Mouse (Mus musculus): ENCODE data around the gene Arxes1.
"Not testable (repeated sequence)": the region's sequence is repeated elsewhere in the genome, so short reads cannot be mapped to it uniquely, and the experiment has no call there.

The Arxes1 gene

DNA sequence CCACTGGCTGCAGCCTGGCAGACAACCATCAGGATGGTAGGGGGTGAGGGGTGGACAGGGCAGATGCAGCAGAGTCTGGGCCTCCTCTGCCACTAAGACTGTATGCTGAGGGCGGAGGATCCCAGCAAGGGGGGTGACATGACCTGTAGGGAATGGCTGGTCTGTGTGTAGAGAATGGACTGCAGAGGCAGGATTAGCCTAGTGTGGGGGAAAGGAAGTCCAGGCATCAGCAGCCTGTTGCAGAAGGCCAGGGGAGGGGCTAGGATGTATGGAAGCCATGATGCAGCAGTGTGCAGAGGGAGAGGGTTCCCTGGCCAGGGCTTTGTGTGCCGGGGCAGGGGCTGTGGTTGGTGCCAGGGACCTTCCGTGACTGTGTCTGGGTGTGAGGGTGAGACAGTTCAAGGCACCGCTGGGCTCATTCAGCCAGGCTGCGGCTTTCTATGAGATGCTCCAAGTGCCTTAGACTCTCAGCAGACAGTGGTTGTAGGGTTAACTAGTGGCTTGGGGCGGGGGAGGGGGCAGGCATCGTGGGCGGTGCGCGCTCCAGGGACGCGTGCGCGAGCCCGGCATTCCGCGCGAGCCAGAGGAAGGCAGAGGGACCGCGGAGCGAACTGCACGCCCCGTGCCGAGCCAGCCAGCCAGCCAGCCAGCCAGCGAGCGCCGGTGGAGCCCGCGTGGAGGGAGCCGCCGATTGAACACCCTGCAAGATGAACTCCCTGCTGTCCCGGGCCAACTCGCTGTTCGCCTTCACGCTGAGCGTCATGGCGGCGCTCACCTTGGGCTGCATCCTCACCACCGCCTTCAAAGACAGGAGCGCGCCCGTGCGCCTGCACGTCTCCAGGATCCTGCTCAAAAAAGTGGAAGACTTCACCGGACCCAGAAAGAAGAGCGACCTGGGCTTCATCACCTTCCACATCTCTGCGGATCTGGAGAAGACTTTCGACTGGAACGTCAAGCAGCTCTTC is at the start of gene Arxes1:
Gene Arxes1, plus strand, starts transcription at position 569 of the 965 bp plus-strand sequence.
- DNase-seq (ENCODE audit: low spot score in 2 of 2), result not testable (repeated sequence)

DNA sequence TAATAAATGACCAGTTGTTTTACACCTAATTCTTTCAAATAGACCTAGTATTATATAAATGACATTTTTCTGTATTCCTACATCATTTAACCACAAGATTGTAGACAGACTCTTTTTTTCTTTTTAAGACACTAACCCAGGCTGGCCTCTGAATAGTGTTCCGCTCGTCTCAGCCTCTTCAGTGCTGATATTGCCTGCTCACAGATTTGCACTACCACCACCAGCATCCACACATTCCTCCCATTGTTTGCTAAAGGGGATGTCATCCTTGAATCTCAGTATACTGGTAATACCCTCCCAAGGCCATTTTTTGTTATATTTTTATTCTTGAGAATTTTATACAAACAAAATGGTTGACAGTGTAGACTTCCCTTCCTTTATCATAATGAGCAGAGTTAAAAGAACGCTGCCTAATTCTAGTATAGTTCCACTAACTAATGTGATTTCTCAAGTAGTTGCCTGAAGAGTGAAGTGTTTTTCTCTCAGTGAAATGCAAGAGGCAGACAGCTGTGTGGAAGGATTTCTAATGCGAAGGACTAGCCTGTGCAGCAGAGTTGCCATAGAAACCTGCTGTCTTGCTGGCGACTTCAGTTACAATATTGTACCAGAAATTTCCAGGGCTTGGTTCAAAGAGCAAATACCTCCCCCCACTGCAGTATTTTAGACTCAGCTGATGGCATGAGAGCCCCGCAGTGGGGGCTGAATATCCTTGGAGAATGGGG is 48.5 kb upstream of the Arxes1 start:
- no peak for DNase-seq (ENCODE audit: low spot score in 2 of 2)

DNA sequence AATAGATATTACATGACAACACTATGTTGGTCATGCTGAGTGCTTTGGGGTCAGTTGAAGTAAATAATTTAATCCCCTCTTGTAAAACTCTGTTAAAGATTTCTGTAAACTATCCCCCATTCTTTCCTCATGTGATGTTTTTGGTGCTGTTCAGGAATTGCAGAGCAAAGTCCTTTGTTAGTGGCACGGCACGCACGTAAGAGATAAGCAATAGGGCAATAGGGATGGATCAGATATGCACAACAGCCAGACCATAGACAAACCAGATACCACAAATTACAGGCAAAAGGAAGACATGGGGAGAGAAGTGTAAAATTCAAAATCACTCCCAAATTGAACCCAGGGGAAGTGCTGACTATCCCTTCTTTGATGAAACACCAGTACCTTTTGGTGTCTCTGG is 46.9 kb upstream of the Arxes1 start:
- no peak for DNase-seq (ENCODE audit: low spot score in 2 of 2)

DNA sequence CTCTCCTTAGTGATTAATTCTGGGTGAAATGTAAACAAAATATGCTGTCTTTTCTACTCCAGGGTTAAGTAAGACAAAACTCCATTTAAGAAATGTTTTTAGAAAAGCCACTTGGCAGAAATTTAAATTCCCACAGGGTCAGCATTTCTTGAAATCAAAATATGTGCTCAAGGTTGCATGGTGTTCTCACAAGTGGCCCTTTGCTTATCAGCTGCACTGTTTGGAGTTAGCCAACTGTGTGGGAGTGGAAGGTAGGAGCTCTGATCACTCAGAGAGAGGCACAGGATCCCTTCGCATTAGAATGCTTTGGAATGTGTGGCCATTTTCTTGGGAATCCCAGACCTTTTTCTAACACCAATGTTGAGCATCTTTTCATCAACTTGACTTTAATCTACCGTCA is 42.5 kb upstream of the Arxes1 start:
- DNase-seq (ENCODE audit: low spot score in 2 of 2), result no peak

DNA sequence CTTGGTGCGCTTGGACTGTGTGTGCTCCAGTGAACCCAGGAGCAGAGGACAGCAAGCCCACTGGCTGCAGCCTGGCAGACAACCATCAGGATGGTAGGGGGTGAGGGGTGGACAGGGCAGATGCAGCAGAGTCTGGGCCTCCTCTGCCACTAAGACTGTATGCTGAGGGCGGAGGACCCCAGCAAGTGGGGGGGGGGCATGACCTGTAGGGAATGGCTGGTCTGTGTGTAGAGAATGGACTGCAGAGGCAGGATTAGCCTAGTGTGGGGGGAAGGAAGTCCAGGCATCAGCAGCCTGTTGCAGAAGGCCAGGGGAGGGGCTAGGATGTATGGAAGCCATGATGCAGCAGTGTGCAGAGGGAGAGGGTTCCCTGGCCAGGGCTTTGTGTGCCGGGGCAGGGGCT is 40.0 kb upstream of the Arxes1 start:
- DNase-seq (ENCODE audit: low spot score in 2 of 2), result not testable (repeated sequence)

DNA sequence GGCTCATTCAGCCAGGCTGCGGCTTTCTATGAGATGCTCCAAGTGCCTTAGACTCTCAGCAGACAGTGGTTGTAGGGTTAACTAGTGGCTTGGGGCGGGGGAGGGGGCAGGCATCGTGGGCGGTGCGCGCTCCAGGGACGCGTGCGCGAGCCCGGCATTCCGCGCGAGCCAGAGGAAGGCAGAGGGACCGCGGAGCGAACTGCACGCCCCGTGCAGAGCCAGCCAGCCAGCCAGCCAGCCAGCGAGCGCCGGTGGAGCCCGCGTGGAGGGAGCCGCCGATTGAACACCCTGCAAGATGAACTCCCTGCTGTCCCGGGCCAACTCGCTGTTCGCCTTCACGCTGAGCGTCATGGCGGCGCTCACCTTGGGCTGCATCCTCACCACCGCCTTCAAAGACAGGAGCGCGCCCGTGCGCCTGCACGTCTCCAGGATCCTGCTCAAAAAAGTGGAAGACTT is 39.5 kb upstream of the Arxes1 start, which contains the start of gene Arxes2:
Gene Arxes2, plus strand, starts transcription at position 161 of the 456 bp plus-strand sequence.
- not testable (repeated sequence) for DNase-seq (ENCODE audit: low spot score in 2 of 2)

DNA sequence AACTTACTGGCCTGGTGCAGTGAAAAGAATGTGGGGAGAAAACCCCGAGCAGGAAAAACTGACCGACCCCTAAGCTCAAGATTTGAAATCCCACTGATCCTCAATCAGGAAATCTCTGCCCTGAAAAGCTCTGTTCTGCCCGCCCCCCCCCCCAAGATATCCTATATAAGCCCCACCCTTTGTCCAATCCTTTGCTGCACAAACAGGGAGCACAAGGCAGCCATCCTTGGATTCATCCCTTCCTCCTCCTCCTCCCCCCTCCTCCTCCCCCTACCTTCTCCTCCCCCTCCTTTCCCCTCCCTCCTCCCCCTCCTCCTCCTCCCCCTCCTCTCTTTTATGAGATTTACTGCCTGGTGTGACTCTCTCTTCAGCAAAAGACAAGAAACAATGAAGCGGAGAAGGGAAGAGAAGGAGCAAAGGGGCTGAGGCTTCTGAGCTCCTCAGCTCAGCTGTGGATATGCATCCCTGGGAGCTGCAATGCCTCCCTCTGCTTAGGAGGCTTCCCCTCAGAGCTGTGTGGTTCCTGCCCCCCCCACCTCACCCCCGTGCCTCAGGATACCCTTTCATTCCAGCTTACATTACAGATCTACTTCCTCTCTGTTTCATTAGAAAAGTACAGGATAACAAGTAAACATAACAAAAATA is 25.8 kb upstream of the Arxes1 start:
- no peak for DNase-seq (ENCODE audit: low spot score in 2 of 2)

DNA sequence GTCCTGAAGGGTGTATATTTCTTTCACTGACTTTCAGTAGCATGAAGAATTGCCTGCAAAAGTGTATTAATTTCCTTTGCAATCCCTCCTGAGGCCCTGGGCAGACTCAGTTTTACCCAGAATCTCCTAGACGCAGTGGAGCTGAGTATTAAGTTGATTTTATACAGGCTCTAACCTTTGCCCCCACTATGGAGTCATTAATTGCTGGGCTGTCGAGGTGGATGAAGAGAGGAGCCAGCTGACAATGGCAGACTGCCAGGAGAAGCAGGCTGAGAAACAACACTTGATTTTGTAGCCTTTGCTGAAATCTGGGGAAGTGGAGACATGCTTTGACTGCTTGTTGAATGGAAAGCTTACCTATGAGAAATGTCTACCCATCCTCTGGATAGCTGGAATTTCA is 18.8 kb upstream of the Arxes1 start:
- DNase-seq (ENCODE audit: low spot score in 2 of 2), result no peak

DNA sequence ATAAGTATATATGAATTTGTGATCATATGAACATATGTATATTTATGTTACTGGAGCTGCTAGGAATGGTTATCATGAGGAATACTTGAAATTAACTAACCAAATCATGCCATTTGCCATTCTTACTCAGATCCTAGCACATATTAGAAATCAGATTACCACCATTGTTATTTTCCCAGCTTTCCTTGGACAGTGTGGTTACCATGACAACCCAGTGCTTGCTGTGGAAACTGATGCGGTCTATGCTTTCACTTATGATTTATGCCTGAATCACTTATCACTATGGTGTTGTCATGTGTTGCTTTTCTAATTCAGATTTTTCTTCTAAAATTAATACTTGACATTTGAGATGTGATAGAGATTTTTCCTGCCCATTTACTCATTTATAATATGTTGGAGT is 2.8 kb upstream of the Arxes1 start:
- no peak for DNase-seq (ENCODE audit: low spot score in 2 of 2)

DNA sequence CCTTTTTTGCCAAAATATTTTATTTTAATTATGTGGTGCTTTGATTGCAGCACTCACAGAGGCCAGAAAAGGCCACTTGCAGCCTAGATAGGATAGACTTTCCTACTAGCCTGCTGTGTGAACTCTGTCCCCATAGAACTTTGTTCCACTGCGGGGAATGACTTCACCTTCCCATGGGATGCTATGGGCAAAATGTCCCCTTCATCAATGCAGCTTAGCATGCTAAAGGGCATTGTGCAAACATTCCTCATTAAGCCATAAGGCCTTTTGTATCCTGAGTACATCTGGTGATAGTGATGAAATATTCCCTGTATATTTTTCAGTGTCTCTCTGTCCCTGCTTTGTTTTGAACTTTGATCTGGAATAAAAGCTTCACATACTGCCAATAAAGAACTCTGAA is 10.6 kb downstream of the Arxes1 start:
- DNase-seq (ENCODE audit: low spot score in 2 of 2), result no peak

DNA sequence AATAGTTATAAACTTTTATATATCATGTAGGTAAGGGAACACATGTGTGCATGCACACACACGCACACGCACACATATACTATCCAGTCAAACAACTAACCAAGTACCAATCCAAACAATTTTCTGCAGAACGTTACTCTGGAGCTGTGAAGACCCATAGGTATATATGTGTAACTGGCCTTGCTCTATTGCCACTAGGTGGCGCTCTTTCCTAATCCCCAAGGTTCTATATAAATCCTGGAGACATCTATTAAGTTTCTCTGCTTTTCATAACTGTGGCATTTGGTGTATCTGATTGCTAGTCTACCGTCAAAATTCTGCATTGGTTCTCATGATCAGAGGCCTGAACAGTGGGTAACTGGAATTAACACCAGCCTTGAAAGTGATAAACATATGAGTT is 14.4 kb downstream of the Arxes1 start:
- DNase-seq (ENCODE audit: low spot score in 2 of 2), result peak in 1 of 2 experiments; percentile 6

DNA sequence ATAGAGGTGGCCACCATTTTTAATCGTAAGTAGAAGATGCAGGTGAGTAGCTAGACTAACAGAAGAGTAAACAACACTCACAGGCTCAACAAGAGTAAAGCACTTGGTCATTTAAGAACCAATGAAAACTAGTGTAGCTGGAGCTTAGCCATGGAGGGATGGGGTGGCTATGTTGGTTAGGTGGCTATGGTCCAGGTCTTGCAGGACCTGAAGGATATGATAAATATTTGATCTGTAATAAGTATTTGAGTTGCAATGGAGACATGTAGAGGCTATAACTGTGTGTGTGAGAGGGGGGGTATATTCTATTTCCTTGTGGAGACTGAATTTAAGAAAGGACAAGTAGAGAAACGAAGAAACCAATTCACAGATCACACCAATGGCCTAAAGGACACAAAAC is 18.1 kb downstream of the Arxes1 start:
- no peak for DNase-seq (ENCODE audit: low spot score in 2 of 2)

DNA sequence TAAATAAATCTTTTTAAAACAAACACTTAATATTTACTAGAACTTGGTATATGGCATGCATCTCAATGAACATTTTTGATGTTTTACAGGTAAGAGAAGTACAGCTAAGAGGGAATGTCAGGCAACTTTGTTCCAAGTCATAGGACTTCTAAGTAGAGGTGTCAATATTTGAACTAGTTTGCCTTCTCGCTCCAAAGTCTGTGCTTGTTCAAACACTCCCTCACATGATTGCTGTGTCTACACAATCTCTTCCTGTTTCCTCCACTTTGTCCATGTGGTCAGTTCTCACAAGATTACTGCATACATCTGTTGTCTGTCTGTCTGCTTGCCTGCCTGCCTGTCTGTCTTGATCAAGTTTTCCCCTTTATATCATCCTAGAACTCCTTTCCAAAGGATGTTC is 27.5 kb downstream of the Arxes1 start:
- DNase-seq (ENCODE audit: low spot score in 2 of 2), result no peak

DNA sequence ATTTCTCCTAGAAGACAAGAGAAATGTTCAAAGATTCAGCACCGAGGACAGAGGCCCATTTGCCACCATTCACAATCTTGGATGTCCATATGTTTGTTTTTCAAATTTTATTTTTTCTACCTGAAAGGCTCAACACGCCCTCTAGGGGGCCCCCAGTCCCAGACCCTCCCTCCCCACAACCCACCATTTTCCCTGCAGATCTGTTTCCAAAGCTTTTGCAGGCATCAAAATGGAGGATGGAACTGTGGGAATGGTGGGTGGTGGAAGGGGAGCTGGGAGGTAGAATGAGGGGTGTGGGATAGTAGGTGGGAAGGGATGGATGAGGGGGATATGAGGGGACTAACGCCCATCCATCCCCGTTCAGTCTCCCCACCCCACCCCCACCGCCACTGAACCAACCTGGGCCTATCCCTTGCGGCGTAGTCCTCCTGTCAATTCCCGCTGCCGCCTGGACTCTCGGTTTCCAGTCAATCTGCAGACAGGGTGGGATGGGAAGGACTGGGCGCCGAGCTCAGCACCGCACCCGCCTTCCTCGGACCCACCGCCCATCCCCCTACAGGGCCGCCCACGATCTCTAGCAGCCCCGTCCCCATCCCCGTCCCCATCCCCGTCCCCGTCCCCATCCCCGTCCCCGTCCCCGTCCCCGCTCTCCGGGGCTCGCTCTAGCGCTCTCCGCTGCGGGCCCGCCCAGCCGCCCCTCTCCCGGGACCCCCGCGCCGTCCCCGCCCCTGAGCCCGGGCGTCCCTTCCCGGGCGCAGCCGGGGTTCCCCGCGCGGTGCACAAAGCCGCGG is 34.2 kb downstream of the Arxes1 start:
- not testable (repeated sequence) for DNase-seq (ENCODE audit: low spot score in 2 of 2)

DNA sequence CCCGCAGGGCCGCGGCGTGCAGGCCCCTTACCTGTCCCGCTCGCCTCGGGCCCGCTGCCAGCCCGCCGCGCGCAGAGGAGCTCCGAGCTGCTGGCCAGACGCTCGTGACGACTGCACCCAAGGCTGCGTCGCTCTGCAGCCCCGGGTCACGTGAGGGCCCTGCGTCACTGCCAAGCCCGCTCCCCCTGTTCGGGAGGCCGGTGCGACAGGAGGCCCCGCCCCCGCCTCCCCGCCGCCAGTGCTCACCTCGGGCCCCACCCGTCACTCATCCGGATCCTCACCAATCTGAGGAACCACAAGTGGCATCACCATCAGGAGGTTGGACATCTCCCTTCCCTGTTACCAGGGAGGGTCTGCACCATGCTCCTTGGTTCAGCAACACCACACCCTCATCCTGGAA is 34.9 kb downstream of the Arxes1 start, which contains the start of gene Bex2:
Gene Bex2, minus strand, starts transcription at position 217 of the 400 bp plus-strand sequence.
- not testable (repeated sequence) for DNase-seq (ENCODE audit: low spot score in 2 of 2)
